ENCODE assay signal across 18 mouse cellular contexts in genomic region chr17:29628946-29629345, GRCm38 (mm10). TPM values are rescaled to one million over a fixed set of nuclear protein-coding genes. Genes with fewer than 3 reads are reported as not detected.
DNase-seq lines count a peak whose midpoint lies in the region; ATAC-seq and TF ChIP-seq lines count a peak whose summit lies in the region.
"Had no signal": no experiment of that assay in that cellular context is flagged by ENCODE, and none has a peak within 500 bp of the region (broad histone marks: within the 10 kb centered on the region; RNA-seq: fewer than 3 reads in every experiment).

No protein-coding gene starts in this region.

- no peaks in the 10 kb centered on the region for H3K9me3 ChIP-seq in embryonic facial prominence, embryonic 14.5 days (ENCODE audit: control insufficient read depth, low read length)
- H3K9me3 ChIP-seq in embryonic facial prominence, embryonic 10.5 days, result no peaks in the 10 kb centered on the region
- no peaks in the 10 kb centered on the region for H3K9me3 ChIP-seq in limb, embryonic 12.5 days
- no peaks in the 10 kb centered on the region for H3K9me3 ChIP-seq in limb, embryonic 10.5 days (replicated peaks)
- no peaks in the 10 kb centered on the region for H3K9me3 ChIP-seq in liver, embryonic 16.5 days (replicated peaks; ENCODE audit: control insufficient read depth, low read length)
- H3K9me3 ChIP-seq: forebrain, embryonic 10.5 days; heart, embryonic 15.5 days; hindbrain, embryonic 10.5 days; stomach, embryonic 15.5 days had no signal

- peak; percentile 27; the same call in 1 of the 2 replicates for TF ChIP-seq CTCF in cerebellum, adult 2 months (IDR thresholded peaks at IDR 0.05; ENCODE audit: borderline replicate concordance, insufficient read depth, low read depth, low read length)

- no peak overlapping the region for H3K4me3 ChIP-seq in embryonic facial prominence, embryonic 14.5 days (ENCODE audit: low read depth, low read length)
- H3K4me3 ChIP-seq in embryonic facial prominence, embryonic 10.5 days, result no peak overlapping the region
- no peak overlapping the region for H3K4me3 ChIP-seq in limb, embryonic 12.5 days (replicated peaks)
- no peak overlapping the region for H3K4me3 ChIP-seq in limb, embryonic 10.5 days
- no peak overlapping the region for H3K4me3 ChIP-seq in cerebellum, adult 2 months (replicated peaks; ENCODE audit: insufficient read depth, low read depth, low read length)
- H3K4me3 ChIP-seq in liver, embryonic 16.5 days (ENCODE audit: low read depth, low read length), result no peak overlapping the region
- H3K4me3 ChIP-seq: forebrain, embryonic 10.5 days; heart, embryonic 15.5 days; hindbrain, embryonic 10.5 days; stomach, embryonic 15.5 days had no signal

- H3K36me3 ChIP-seq in embryonic facial prominence, embryonic 14.5 days (ENCODE audit: control insufficient read depth, insufficient read depth, low read length), result peaks cover 93% of the 10 kb centered on the region
- peaks cover 99% of the 10 kb centered on the region for H3K36me3 ChIP-seq in embryonic facial prominence, embryonic 10.5 days (replicated peaks)
- peaks cover 98% of the 10 kb centered on the region for H3K36me3 ChIP-seq in limb, embryonic 12.5 days
- peaks cover 98% of the 10 kb centered on the region for H3K36me3 ChIP-seq in limb, embryonic 10.5 days
- H3K36me3 ChIP-seq in liver, embryonic 16.5 days (ENCODE audit: control insufficient read depth, insufficient read depth), result peaks cover 49% of the 10 kb centered on the region

- H3K9ac ChIP-seq in embryonic facial prominence, embryonic 14.5 days (ENCODE audit: low read depth, low read length), result no peak overlapping the region
- 0 out of 2 replicates have a peak overlapping the region, but pooled peaks have one; percentile 27 for H3K9ac ChIP-seq in limb, embryonic 12.5 days (replicated peaks)
- 0 out of 2 replicates have a peak overlapping the region, but pooled peaks have one; percentile 3 for H3K9ac ChIP-seq in liver, embryonic 16.5 days (ENCODE audit: low read depth, low read length)
- H3K9ac ChIP-seq: heart, embryonic 15.5 days; stomach, embryonic 15.5 days had no signal

- no peak overlapping the region for H3K4me2 ChIP-seq in embryonic facial prominence, embryonic 14.5 days (ENCODE audit: low read depth, low read length)
- H3K4me2 ChIP-seq in limb, embryonic 12.5 days, result no peak overlapping the region
- H3K4me2 ChIP-seq in liver, embryonic 16.5 days (ENCODE audit: low read depth, low read length), result no peak overlapping the region
- H3K4me2 ChIP-seq: heart, embryonic 15.5 days; stomach, embryonic 15.5 days had no signal

- 74% methylated on average over 5 of the region's 5 CpGs for WGBS in embryonic facial prominence, embryonic 14.5 days
- 88% methylated on average over 5 of the region's 5 CpGs for WGBS in embryonic facial prominence, embryonic 10.5 days
- WGBS in limb, embryonic 12.5 days, result 80% methylated on average over 5 of the region's 5 CpGs
- WGBS in limb, embryonic 10.5 days, result 90% methylated on average over 5 of the region's 5 CpGs
- 9% methylated on average over 5 of the region's 5 CpGs for WGBS in cerebellum, adult 2 months
- 86% methylated on average over 5 of the region's 5 CpGs for WGBS in liver, embryonic 16.5 days (ENCODE audit: insufficient replicate concordance)

- H3K27me3 ChIP-seq in embryonic facial prominence, embryonic 14.5 days (replicated peaks; ENCODE audit: control insufficient read depth, insufficient read depth, low read length), result no peaks in the 10 kb centered on the region
- H3K27me3 ChIP-seq in embryonic facial prominence, embryonic 10.5 days (replicated peaks; ENCODE audit: low read depth, poor library complexity, severe bottlenecking), result no peaks in the 10 kb centered on the region
- no peaks in the 10 kb centered on the region for H3K27me3 ChIP-seq in limb, embryonic 12.5 days
- no peaks in the 10 kb centered on the region for H3K27me3 ChIP-seq in limb, embryonic 10.5 days (ENCODE audit: low read depth, poor library complexity, severe bottlenecking)
- no peaks in the 10 kb centered on the region for H3K27me3 ChIP-seq in cerebellum, adult 2 months (ENCODE audit: control insufficient read depth, insufficient read depth, low read length)
- no peaks in the 10 kb centered on the region for H3K27me3 ChIP-seq in liver, embryonic 16.5 days (ENCODE audit: control insufficient read depth, insufficient read depth, low read depth, low read length)
- H3K27me3 ChIP-seq: heart, embryonic 15.5 days; Patski; stomach, embryonic 15.5 days had no signal

- peak; percentile 44; the same call in 1 of the 2 replicates for ATAC-seq in embryonic facial prominence, embryonic 14.5 days (ENCODE audit: low read depth)
- ATAC-seq in limb, embryonic 12.5 days (ENCODE audit: insufficient number of reproducible peaks, insufficient read depth, low FRiP score, low TSS enrichment, low read depth), result no peak
- ATAC-seq in liver, embryonic 16.5 days (ENCODE audit: low read depth), result no peak
- ATAC-seq: Patski had no signal

- no peak for TF ChIP-seq POLR2A in cerebellum, adult 2 months (IDR thresholded peaks at IDR 0.05; ENCODE audit: borderline replicate concordance, insufficient read depth, low read length)

- H3K4me1 ChIP-seq in embryonic facial prominence, embryonic 14.5 days (ENCODE audit: control insufficient read depth, insufficient read depth, low read length), result no peaks in the 10 kb centered on the region
- H3K4me1 ChIP-seq in embryonic facial prominence, embryonic 10.5 days, result no peaks in the 10 kb centered on the region
- no peaks in the 10 kb centered on the region for H3K4me1 ChIP-seq in limb, embryonic 12.5 days (replicated peaks)
- no peaks in the 10 kb centered on the region for H3K4me1 ChIP-seq in limb, embryonic 10.5 days
- H3K4me1 ChIP-seq in cerebellum, adult 2 months (ENCODE audit: control insufficient read depth, insufficient read depth, low read length), result peaks cover 16% of the 10 kb centered on the region
- H3K4me1 ChIP-seq in liver, embryonic 16.5 days (ENCODE audit: control insufficient read depth, low read depth, low read length), result peaks cover 17% of the 10 kb centered on the region
- H3K4me1 ChIP-seq: forebrain, embryonic 10.5 days; heart, embryonic 15.5 days; stomach, embryonic 15.5 days had no signal

- H3K27ac ChIP-seq in embryonic facial prominence, embryonic 14.5 days (replicated peaks; ENCODE audit: low read depth, low read length), result no peak overlapping the region
- no peak overlapping the region for H3K27ac ChIP-seq in embryonic facial prominence, embryonic 10.5 days (replicated peaks)
- no peak overlapping the region for H3K27ac ChIP-seq in limb, embryonic 12.5 days
- no peak overlapping the region for H3K27ac ChIP-seq in limb, embryonic 10.5 days
- H3K27ac ChIP-seq in cerebellum, adult 2 months (ENCODE audit: insufficient read depth, low read length), result no peak overlapping the region
- peak overlapping the region; percentile 10; the same call in 1 of the 2 replicates for H3K27ac ChIP-seq in liver, embryonic 16.5 days (ENCODE audit: low read length)
- H3K27ac ChIP-seq: forebrain, embryonic 10.5 days; heart, embryonic 15.5 days; hindbrain, embryonic 10.5 days; stomach, embryonic 15.5 days had no signal

- no peak for DNase-seq in embryonic facial prominence, embryonic 14.5 days (ENCODE audit: low spot score)
- DNase-seq in embryonic facial prominence, embryonic 10.5 days (ENCODE audit: low spot score), result no peak
- no peak for DNase-seq in limb, embryonic 10.5 days (ENCODE audit: low spot score)
- DNase-seq in cerebellum, adult 2 months, result peak; percentile 57 to 70
- no peak for DNase-seq in kidney, postnatal 14 days
- no peak for DNase-seq in frontal cortex, postnatal 10 days (ENCODE audit: low spot score in 2 of 2)
- DNase-seq: adrenal gland, postnatal 36 days; heart, adult 11 months; kidney, adult 2 months; kidney, postnatal 4 days; lung, postnatal 10 days had no signal

RNA-seq across cellular contexts. Expression of gene Gm28043, which starts 14.3 kb away (rescaled TPM):
- 2.2 and 2.6 TPM in 2 replicates for polyA plus RNA-seq in embryonic facial prominence, embryonic 14.5 days (2014; fragmentation: Nextera tagmentation; extraction: Ambion mirVana)
- 2.3 and 3.5 TPM in 2 replicates for polyA plus RNA-seq in embryonic facial prominence, embryonic 10.5 days (2016; fragmentation: Nextera tagmentation; extraction: Ambion mirVana)
- polyA plus RNA-seq in limb, embryonic 12.5 days (2016; fragmentation: Nextera tagmentation; extraction: Ambion mirVana), result 3.2 and 3.7 TPM in 2 replicates
- 2.5 and 2.8 TPM in 2 replicates for polyA plus RNA-seq in limb, embryonic 10.5 days (2016; fragmentation: Nextera tagmentation; extraction: Ambion mirVana)
- polyA plus RNA-seq in cerebellum, adult 2 months (2012; rRNA removed), result 3.2 and 4.3 TPM in 2 replicates
- 1.3 TPM in 2 replicates for polyA plus RNA-seq in liver, embryonic 16.5 days (2015; fragmentation: Nextera tagmentation; extraction: Ambion mirVana)

RNA-seq across cellular contexts. Expression of gene Rnf8, which starts 14.4 kb away (rescaled TPM):
- polyA plus RNA-seq in embryonic facial prominence, embryonic 14.5 days (2014; fragmentation: Nextera tagmentation; extraction: Ambion mirVana), result 66.0 and 68.1 TPM in 2 replicates
- 117 and 119 TPM in 2 replicates for polyA plus RNA-seq in embryonic facial prominence, embryonic 10.5 days (2016; fragmentation: Nextera tagmentation; extraction: Ambion mirVana)
- polyA plus RNA-seq in limb, embryonic 12.5 days (2016; fragmentation: Nextera tagmentation; extraction: Ambion mirVana), result 102 and 108 TPM in 2 replicates
- 108 and 127 TPM in 2 replicates for polyA plus RNA-seq in limb, embryonic 10.5 days (2016; fragmentation: Nextera tagmentation; extraction: Ambion mirVana)
- 66.3 and 72.1 TPM in 2 replicates for polyA plus RNA-seq in cerebellum, adult 2 months (2012; rRNA removed)
- 30.5 and 33.7 TPM in 2 replicates for polyA plus RNA-seq in liver, embryonic 16.5 days (2015; fragmentation: Nextera tagmentation; extraction: Ambion mirVana)

RNA-seq across cellular contexts. Expression of gene Cmtr1, which starts 31.4 kb away (rescaled TPM):
- 88.9 and 115 TPM in 2 replicates for polyA plus RNA-seq in embryonic facial prominence, embryonic 14.5 days (2014; fragmentation: Nextera tagmentation; extraction: Ambion mirVana)
- 135 and 140 TPM in 2 replicates for polyA plus RNA-seq in embryonic facial prominence, embryonic 10.5 days (2016; fragmentation: Nextera tagmentation; extraction: Ambion mirVana)
- polyA plus RNA-seq in limb, embryonic 12.5 days (2016; fragmentation: Nextera tagmentation; extraction: Ambion mirVana), result 138 and 147 TPM in 2 replicates
- 124 and 134 TPM in 2 replicates for polyA plus RNA-seq in limb, embryonic 10.5 days (2016; fragmentation: Nextera tagmentation; extraction: Ambion mirVana)
- polyA plus RNA-seq in cerebellum, adult 2 months (2012; rRNA removed), result 96.5 and 99.1 TPM in 2 replicates
- 58.4 and 62.0 TPM in 2 replicates for polyA plus RNA-seq in liver, embryonic 16.5 days (2015; fragmentation: Nextera tagmentation; extraction: Ambion mirVana)

Comparison
In these comparisons a context has a peak if more than half of its experiments do, and no peak if none do; other contexts are left out.
1. DNase-seq: peak in cerebellum, adult 2 months (2 of 2); none in embryonic facial prominence, embryonic 14.5 days (single experiment), embryonic facial prominence, embryonic 10.5 days (single experiment), limb, embryonic 10.5 days (single experiment), kidney, postnatal 14 days (single experiment) and frontal cortex, postnatal 10 days (0 of 2).